Mouse (Mus musculus) heart, embryonic 14.5 days (tissue): ENCODE measurements around the gene Rnf115. TPM values are rescaled to one million over a fixed set of nuclear protein-coding genes. Genes with fewer than 3 reads are reported as not detected.

ENCODE experiments used
- ATAC-seq: fragments of 200-750 bp; cut with Nextera tagmentation; 2 replicates; pipeline ENCODE4 v1.8.0; 2017; ENCODE audit warnings: low read depth, moderate TSS enrichment; ENCODE audit not compliant: insufficient number of reproducible peaks, insufficient read depth, low FRiP score
- H3K27ac ChIP-seq, 2 experiments: fragments of 200-500 bp in 1 of 2; fragments of 300-500 bp in 1 of 2; sonication (generic) in 1 of 2; replicated peaks in 1 of 2; 2 replicates each; pipeline ENCODE4 v1.5.1; 2012 to 2014; ENCODE audit warnings: low read depth in 2 of 2, low read length in 2 of 2, control low read depth in 1 of 2, mild to moderate bottlenecking in 1 of 2, mixed read lengths in 1 of 2; ENCODE audit not compliant: control insufficient read depth in 1 of 2, insufficient read depth in 1 of 2
- H3K27me3 ChIP-seq: fragments of 300-500 bp; sonication (generic); 2 replicates; pipeline ENCODE4 v1.6.1; 2014; ENCODE audit warnings: mild to moderate bottlenecking, low read length, control low read depth; ENCODE audit not compliant: control insufficient read depth, insufficient read depth
- H3K36me3 ChIP-seq: fragments of 300-500 bp; sonication (generic); 2 replicates; pipeline ENCODE4 v1.6.1; 2014; ENCODE audit warnings: mild to moderate bottlenecking, control low read depth, low read length, mixed read lengths; ENCODE audit not compliant: control insufficient read depth, insufficient read depth
- H3K4me1 ChIP-seq, 2 experiments: fragments of 200-500 bp in 1 of 2; fragments of 300-500 bp in 1 of 2; sonication (generic) in 1 of 2; 2 replicates each; pipeline ENCODE4 v1.6.1; 2012 to 2014; ENCODE audit warnings: low read length in 2 of 2, control low read depth in 1 of 2, mixed read lengths in 1 of 2; ENCODE audit not compliant: control insufficient read depth in 2 of 2, insufficient read depth in 2 of 2
- H3K4me2 ChIP-seq: fragments of 300-500 bp; sonication (generic); 2 replicates; pipeline ENCODE4 v1.6.1; 2014; ENCODE audit warnings: mild to moderate bottlenecking, low read length
- H3K4me3 ChIP-seq, 2 experiments: fragments of 200-500 bp in 1 of 2; fragments of 300-500 bp in 1 of 2; sonication (generic) in 1 of 2; 2 replicates each; pipeline ENCODE4 v1.5.1; 2012 to 2014; ENCODE audit warnings: low read length in 2 of 2, mild to moderate bottlenecking in 2 of 2, control low read depth in 1 of 2, low read depth in 1 of 2, moderate library complexity in 1 of 2; ENCODE audit not compliant: control insufficient read depth in 1 of 2, insufficient read depth in 1 of 2
- H3K9ac ChIP-seq: fragments of 300-500 bp; sonication (generic); 2 replicates; pipeline ENCODE4 v1.6.1; 2014; ENCODE audit warnings: mild to moderate bottlenecking, low read length
- H3K9me3 ChIP-seq: fragments of 300-500 bp; sonication (generic); 2 replicates; pipeline ENCODE4 v1.6.1; 2016; ENCODE audit warnings: low read length, control low read depth; ENCODE audit not compliant: control insufficient read depth
- WGBS: fragments of 180-500 bp; shearing (Covaris S2); extraction: QIAGEN DNeasy Blood & Tissue Kit; methylation state at CpG from one replicate; pipeline ENCODE4 v1.1.7; 2014; 5-methylcytosine and 5-hydroxymethylcytosine counted together
- polyA plus RNA-seq: library from polyadenylated mRNA; unstranded; fragments of >200 nt; fragmentation: Nextera tagmentation; extraction: Ambion mirVana; gene quantifications from 2 replicates; pipeline ENCODE4 v1.2.1, GENCODE M21; 2014

The Rnf115 gene
- polyA plus RNA-seq, 1 experiment from 2014 or later: 41.2 TPM

GRCm38 (mm10) chr3:96825261-96825660, 97.8 kb downstream of the Rnf115 start:
- Histone ChIP-seq H3K4me1 (peaks cover 0 to 3% of the 10 kb centered on the region in 2 experiments; a peak in 1 of 4 replicates), H3K27ac (no peak overlapping the region), H3K4me3 (no peak overlapping the region), H3K9me3 (no peaks in the 10 kb centered on the region), H3K4me2 (no peak overlapping the region), H3K9ac (no peak overlapping the region), H3K27me3 (no peaks in the 10 kb centered on the region), H3K36me3 (no peaks in the 10 kb centered on the region)
- 47% methylated on average over 11 of the region's 11 CpGs for WGBS
- ATAC-seq: no peak

- Histone ChIP-seq H3K9ac (no peak overlapping the region), H3K4me1 (peaks cover 0 to 3% of the 10 kb centered on the region in 2 experiments; a peak in 1 of 4 replicates), H3K27me3 (no peaks in the 10 kb centered on the region), H3K36me3 (no peaks in the 10 kb centered on the region), H3K4me2 (peak overlapping the region; percentile 12; the same call in 1 of the 2 replicates), H3K27ac (no peak overlapping the region), H3K9me3 (no peaks in the 10 kb centered on the region), H3K4me3 (no peak overlapping the region)
- no peak for ATAC-seq
- 28% methylated on average over 15 of the region's 15 CpGs for WGBS
Observed at GRCm38 (mm10) chr3:96828308-96828864, 100.9 kb downstream of the Rnf115 start.

DNA sequence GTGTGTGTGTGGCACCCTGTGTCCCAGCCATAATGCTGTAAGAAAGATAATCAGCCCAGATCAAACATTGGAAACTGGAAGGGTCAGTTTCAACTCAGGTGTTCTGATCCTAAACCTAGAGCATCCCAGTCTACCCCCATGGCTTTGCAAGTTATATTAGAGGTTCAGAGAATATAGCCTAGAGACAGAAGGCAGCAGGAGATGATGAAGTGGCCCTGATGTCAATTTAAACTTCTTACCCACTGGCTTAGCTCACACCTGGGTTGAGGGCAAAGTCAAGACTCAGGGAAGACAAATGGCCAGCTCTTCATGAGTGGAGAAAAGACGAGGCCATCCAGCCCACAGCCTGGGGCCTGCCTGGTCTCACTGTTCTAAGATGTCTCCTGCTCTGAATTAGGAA, 101.5 kb downstream of the Rnf115 start, which contains the start of the genes Pdzk1 and Cd160:
Gene Pdzk1 (plus strand): TSS at position 301 of the 400 bp plus-strand sequence.
Gene Cd160 (minus strand): TSS at position 368 of the 400 bp plus-strand sequence.
- no peaks in the 10 kb centered on the region for H3K36me3 ChIP-seq
- H3K27me3 ChIP-seq: no peaks in the 10 kb centered on the region
- ATAC-seq: no peak
- H3K9ac ChIP-seq: no peak within 1 kb of the TSS
- H3K9me3 ChIP-seq: no peaks in the 10 kb centered on the region
- peaks cover 0 to 3% of the 10 kb centered on the region in 2 experiments; a peak in 1 of 4 replicates for H3K4me1 ChIP-seq
- H3K27ac ChIP-seq: no peak within 1 kb of the TSS
- 61% methylated on average over 1 of the region's 1 CpGs for WGBS
- H3K4me3 ChIP-seq: no peak within 1 kb of the TSS
- peak within 1 kb of the TSS; percentile 12; the same call in 1 of the 2 replicates for H3K4me2 ChIP-seq

GRCm38 (mm10) chr3:96829856-96830255, 102.4 kb downstream of the Rnf115 start:
- Histone ChIP-seq H3K27ac (no peak overlapping the region), H3K9ac (no peak overlapping the region), H3K4me3 (no peak overlapping the region), H3K4me1 (peaks cover 0 to 3% of the 10 kb centered on the region in 2 experiments; a peak in 1 of 4 replicates), H3K4me2 (no peak overlapping the region), H3K36me3 (no peaks in the 10 kb centered on the region), H3K27me3 (no peaks in the 10 kb centered on the region), H3K9me3 (no peaks in the 10 kb centered on the region)
- ATAC-seq: no peak
- WGBS: 78% methylated on average over 10 of the region's 10 CpGs

GRCm38 (mm10) chr3:96832930-96833329, 105.5 kb downstream of the Rnf115 start:
- Histone ChIP-seq H3K27me3 (no peaks in the 10 kb centered on the region), H3K4me2 (no peak overlapping the region), H3K4me3 (no peak overlapping the region), H3K9me3 (no peaks in the 10 kb centered on the region), H3K36me3 (no peaks in the 10 kb centered on the region), H3K4me1 (peaks cover 0 to 3% of the 10 kb centered on the region in 2 experiments; a peak in 1 of 4 replicates), H3K27ac (no peak overlapping the region), H3K9ac (no peak overlapping the region)
- WGBS: 42% methylated on average over 5 of the region's 5 CpGs
- no peak for ATAC-seq

- H3K27me3 ChIP-seq: no peaks in the 10 kb centered on the region
- 78% methylated on average over 7 of the region's 7 CpGs for WGBS
Observed at GRCm38 (mm10) chr3:96834587-96835348, 107.3 kb downstream of the Rnf115 start.

GRCm38 (mm10) chr3:96836414-96836813, 109.0 kb downstream of the Rnf115 start:
- Histone ChIP-seq H3K36me3 (no peaks in the 10 kb centered on the region), H3K9ac (no peak overlapping the region), H3K4me1 (no peaks in the 10 kb centered on the region), H3K27ac (no peak overlapping the region), H3K4me3 (no peak overlapping the region), H3K27me3 (no peaks in the 10 kb centered on the region), H3K9me3 (no peaks in the 10 kb centered on the region), H3K4me2 (no peak overlapping the region)
- WGBS: 28% methylated on average over 2 of the region's 2 CpGs
- ATAC-seq: no peak

More at GRCm38 (mm10) chr3:96834587-96835348, 107.3 kb downstream of the Rnf115 start:
- no peaks in the 10 kb centered on the region for H3K4me1 ChIP-seq
- H3K9me3 ChIP-seq: no peaks in the 10 kb centered on the region
- H3K27ac ChIP-seq: no peak overlapping the region
- H3K4me3 ChIP-seq: no peak overlapping the region
- H3K4me2 ChIP-seq: no peak overlapping the region
- no peak overlapping the region for H3K9ac ChIP-seq
- H3K36me3 ChIP-seq: no peaks in the 10 kb centered on the region
- no peak for ATAC-seq
